Mouse (Mus musculus): ENCODE data around the gene Samd9l.
A peak's percentile ranks its signal among the peaks of the same experiment; 100 is the strongest.
"Not testable (repeated sequence)": the region's sequence is repeated elsewhere in the genome, so short reads cannot be mapped to it uniquely, and the experiment has no call there.

The Samd9l gene

DNA sequence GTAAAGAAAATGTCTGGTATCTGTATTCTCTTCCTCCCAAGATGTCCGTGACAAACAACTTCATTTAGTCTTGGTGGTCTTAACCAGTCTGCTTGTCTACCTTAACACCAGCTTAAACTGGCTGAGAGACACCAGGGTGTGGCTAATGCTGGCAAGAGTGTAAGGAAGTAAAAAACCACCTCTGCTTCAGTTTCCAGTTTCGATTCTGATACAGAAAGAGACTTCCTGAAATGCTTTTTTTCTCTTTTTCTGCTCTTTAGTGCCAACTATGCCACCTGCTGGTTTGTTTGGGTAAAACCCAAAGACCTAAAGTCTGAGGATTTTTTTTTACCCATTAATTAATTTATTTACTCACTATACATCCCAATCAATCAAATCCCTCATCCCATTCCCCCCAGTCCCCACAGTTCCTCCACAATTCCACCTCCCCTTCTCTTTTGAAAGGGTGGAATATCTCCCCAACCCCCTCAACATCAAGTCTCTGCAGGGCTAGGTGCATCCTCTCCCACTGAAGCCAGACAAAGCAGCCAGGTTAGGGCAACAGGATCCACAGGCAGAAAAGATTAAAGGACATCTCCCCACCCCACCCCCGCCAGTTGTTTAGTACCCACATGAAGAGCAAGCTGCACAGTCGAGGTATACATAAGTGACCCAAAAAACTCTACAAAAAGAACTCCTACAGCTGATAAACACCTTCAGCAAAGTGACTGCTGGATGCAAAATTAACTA is at the start of gene Samd9l:
TSS of gene Samd9l (minus strand) at position 233 of the 729 bp plus-strand sequence.
- peak; percentile 65 to 71 for DNase-seq (ENCODE audit: low spot score in 2 of 2)

DNA sequence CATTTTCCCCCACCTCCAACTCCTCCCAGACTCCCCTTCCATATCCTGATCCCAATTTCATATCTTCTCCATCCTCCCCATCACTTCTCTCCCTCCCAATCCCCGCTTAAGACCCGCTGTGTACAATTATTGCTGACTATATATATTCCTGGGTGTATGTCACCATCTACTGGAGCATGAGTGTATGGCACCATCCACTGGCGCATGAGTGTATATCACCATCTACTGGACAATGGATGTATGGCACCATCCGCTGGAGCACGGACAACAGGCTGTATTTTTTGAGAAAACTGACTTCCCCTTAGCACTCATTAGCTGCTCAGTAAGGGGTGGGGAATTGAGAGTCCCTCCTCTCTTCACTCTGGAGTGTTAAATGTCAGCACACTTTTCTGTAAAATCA is 48.0 kb upstream of the Samd9l start:
- peak; percentile 45 to 58 for DNase-seq (ENCODE audit: low spot score in 2 of 2)

DNA sequence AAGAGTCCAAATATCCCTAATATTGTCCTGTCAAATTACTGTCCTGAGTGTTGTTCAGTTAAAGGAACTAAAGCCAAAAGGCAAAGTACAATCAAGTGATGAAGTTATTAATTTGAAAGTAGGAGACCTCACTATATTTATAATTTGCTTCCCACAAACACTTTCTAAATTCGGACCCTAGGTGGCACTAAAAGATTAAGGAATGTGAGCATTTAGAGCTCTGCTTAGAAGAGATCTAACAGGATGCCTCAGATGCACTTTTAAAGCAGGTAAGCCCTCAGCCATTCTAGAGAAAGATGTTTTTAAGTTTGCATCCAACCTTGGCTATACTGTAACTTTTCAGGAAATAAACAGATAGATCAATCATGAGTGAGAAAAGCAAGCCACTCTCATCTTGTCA is 44.5 kb upstream of the Samd9l start:
- DNase-seq (ENCODE audit: low spot score in 2 of 2) = no peak

DNA sequence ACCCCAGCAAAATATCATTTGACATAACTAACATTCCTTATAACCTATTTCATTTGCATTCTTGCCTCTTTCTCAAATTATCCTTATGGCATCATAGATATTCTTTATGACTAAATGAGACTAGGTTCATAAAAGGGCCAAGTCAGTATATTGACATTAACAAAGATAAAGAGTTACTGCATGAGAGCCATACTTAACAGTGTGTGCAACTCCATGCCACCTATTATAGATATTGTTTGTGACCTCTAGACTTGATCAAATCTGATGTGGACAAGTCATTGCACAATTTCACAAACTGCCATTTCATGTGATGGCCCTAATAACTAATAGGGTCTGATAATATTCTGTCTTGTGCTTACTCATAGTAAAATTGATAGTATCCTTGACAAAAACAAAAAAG is 36.7 kb upstream of the Samd9l start:
- DNase-seq (ENCODE audit: low spot score in 2 of 2) = no peak

DNA sequence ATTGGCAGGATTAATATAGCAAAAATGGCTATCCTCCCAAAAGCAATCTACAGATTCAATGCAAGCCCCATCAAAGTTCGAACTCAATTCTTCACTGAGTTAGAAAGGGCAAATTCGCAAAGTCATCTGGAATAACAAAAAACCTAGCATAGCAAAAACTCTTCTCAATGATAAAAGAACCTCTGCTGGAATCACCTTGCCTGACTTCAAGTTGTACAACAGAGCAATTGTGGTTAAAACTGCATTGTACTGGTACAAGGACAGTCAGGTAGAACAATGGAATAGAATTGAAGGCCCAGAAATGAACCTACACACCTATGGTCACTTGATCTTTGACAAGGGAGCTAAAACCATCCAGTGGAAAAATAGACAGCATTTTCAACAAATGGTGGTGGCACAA is 31.6 kb upstream of the Samd9l start:
- not testable (repeated sequence) for DNase-seq (ENCODE audit: low spot score in 2 of 2)

DNA sequence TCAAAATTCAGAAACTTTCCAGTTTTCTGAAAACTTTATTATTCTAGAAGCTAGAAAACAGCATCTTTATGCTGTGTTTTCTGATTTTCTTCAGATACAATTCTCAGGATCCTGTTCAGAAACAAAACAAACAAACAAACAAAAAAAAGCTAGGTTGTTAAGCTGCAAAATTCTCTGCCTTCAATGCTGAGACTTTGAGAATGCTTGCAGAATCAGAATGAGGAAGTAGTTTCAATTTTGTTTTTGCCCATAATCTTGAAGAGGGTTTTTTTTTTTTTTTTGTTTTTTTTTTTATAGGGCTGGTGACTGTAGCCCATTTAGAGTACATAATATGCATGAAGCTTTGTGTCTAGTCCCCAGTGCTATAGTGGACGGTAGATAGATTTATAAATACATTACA is 27.7 kb upstream of the Samd9l start:
- DNase-seq (ENCODE audit: low spot score in 2 of 2) = no peak

DNA sequence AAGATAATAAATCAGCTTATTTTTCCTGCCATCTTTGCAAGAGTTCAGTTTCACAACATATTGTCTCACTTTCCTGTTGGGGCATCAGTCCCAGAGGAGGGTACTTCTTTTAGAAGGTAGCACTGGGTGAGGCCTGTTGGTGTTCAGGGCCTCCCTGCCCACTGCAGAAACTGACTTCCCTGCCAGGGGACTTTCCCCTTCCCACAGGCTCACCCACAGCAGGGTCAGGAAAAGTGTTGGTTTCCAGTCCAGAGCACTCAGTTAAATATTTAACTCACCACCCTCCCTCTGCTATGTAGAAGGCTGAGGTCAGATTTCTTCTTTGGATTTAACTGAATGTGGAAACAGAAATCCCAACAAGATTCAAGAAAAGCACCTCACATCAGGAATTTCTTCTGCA is 26.0 kb upstream of the Samd9l start:
- not testable (repeated sequence) for DNase-seq (ENCODE audit: low spot score in 2 of 2)

DNA sequence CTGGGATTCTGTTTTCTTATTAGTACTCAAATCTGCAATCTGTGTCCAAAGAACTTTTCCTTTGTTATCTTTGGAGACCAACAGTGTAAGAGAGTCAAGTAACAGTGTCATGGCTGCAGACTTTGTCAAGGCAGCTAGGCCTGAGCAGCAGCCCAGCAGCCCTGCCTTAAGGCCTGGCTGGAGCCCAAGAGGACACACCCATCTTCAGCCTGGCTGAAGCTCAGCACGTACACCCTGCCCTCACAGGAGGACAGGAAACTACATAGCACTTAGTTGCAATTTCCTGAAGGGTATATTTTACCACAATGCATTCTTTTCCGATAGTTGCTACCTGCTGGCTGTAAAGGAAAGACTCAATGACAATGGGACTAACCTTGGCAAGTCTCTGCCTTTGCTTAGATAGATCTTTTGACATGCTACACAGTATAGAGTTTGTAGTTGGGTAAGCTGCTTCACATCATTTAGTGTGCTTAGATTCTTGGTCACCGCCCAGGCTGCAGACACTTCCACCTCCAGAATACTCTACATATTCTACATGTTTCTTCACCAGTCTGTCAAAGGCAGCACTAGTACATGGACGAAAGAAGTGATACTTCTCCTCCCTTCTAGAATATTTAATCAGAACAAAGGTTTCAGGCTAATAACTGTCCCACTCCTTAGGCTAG is 25.4 kb upstream of the Samd9l start:
- peak in 1 of 2 experiments; percentile 51 for DNase-seq (ENCODE audit: low spot score in 2 of 2)

DNA sequence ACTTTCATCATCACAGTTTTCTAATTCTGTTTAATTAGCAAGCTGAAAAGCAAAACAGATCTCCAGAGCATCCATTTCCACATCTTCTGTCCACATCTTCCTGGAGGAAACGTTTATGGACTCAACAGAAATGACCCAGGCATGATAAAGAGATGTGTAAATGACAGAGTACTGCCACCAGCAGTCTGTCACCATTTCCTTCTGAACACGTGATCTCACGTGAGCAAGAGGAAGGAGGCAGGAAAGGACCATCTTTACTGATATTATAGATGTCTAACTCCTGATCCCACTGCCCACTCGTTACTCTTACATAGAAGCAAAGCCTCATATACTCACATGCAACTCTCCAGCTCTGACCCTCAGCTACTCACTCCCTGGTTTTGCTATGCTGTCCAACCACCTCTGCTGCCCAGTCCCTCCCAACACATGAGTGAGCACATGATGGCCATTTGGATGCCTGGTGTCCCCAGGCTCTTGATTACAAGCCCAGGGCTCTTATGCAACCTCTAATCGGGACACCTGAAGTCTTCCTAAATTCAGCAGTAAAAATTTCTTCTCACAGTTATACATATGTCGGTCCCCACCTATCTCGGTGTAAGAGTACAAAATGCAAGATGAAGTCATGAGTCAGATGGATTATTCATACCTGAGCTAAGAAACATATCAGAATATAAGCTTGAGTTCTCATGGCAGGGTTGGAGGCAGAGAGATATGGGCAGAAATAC is 2.0 kb downstream of the Samd9l start:
- DNase-seq (ENCODE audit: low spot score in 2 of 2) = not testable (repeated sequence)

DNA sequence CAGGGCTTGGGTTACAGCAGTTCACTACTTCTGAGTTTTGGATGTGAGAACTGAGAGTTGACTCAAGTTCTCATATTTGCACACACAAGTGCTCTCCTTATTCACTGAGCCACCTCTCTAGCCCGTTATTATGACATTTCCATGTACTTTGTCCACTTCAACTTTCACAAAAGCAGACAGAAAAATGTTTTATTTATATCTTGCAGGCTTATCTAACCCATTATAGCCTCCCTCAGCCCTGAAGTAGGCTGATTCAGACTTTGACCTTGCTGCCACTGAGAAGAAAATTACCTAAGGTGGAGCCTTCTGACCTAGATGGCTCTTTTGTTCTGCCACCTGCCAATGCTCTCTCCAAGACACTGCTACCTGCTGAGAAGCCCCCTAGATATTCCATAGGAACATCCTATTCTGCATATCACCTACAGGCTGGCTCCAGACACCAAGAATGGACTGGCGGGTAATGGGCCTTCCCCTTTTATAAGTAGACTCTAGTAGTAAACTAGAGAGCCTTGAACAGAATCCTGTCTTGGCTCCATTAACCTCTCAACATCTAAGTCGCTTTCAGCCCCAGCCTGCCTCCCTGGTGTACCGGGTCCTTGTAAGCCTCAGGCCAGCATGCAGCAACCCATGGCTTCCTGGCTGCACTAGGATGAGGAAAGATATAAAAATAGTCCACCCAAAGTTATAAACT is 3.3 kb downstream of the Samd9l start:
- DNase-seq (ENCODE audit: low spot score in 2 of 2) = not testable (repeated sequence)

DNA sequence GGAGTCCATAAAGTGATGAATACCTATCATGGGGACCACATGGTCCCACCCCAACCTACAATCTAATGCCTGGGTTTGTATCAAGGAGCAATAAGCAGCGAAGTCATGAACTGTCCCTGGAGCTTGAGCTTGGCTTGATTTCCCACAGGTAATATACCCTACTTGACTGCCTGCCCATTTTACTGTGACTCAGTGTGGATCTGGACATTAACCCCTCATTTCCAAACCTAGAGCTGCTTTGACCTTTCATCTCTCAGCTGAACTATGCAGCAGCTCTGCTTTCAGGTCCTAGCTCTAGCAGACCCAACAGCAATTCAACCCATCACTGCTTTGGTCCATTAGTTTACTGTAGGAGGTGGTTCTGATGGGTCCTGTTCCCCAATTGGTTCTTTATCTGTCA is 9.4 kb downstream of the Samd9l start:
- no peak for DNase-seq (ENCODE audit: low spot score in 2 of 2)

DNA sequence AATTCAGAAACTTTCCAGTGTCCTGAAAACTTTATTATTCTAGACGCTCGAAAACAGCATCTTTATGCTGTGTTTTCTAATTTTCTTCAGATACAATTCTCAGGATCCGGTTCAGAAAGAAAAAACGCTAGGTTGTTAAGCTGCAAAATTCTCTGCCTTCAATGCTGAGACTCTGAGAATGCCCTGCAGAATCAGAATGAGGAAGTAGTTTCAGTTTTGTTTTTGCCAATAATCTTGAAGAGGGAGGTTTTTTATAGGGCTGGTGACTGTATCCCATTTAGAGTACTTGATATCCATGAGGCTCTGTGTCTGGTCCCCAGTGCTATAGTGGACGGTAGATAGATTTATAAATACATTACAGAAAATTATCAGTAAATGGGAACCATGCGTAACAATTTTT is 12.8 kb downstream of the Samd9l start:
- no peak for DNase-seq (ENCODE audit: low spot score in 2 of 2)

DNA sequence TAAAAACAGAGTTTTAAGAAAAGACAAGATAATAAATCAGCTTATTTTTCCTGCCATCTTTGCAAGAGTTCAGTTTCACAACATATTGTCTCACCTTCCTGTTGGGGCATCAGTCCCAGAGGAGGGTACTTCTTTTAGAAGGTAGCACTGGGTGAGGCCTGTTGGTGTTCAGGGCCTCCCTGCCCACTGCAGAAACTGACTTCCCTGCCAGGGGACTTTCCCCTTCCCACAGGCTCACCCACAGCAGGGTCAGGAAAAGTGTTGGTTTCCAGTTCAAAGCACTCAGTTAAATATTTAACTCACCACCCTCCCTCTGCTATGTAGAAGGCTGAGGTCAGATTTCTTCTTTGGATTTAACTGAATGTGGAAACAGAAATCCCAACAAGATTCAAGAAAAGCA is 14.6 kb downstream of the Samd9l start:
- DNase-seq (ENCODE audit: low spot score in 2 of 2) = not testable (repeated sequence)

DNA sequence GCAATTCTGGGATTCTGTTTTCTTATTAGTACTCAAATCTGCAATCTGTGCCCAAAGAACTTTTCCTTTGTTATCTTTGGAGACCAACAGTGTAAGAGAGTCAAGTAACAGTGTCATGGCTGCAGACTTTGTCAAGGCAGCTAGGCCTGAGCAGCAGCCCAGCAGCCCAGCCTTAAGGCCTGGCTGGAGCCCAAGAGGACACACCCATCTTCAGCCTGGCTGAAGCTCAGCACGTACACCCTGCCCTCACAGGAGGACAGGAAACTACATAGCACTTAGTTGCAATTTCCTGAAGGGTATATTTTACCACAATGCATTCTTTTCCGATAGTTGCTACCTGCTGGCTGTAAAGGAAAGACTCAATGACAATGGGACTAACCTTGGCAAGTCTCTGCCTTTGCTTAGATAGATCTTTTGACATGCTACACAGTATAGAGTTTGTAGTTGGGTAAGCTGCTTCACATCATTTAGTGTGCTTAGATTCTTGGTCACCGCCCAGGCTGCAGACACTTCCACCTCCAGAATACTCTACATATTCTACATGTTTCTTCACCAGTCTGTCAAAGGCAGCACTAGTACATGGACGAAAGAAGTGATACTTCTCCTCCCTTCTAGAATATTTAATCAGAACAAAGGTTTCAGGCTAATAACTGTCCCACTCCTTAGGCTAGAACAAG is 15.1 kb downstream of the Samd9l start:
- DNase-seq (ENCODE audit: low spot score in 2 of 2) = not testable (repeated sequence)

DNA sequence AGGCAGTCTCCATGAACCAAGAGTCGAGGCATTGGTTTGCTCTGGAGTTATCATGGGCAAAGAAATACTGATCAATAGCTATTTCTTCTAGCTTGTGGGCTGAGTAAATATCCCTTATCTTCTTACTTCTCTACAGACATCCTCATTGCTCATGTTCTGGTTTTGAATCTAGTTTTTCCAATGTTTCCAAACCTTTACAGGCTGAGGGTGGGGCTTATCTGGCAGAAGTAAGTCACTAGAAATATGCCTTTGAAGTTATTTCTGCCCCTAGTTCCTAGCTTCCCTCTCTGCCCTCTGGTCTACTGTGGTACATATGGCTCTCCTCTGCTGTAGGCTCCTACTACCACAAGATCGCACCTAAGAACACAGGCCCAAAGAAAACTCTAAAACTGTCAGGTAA is 20.2 kb downstream of the Samd9l start:
- no peak for DNase-seq (ENCODE audit: low spot score in 2 of 2)

DNA sequence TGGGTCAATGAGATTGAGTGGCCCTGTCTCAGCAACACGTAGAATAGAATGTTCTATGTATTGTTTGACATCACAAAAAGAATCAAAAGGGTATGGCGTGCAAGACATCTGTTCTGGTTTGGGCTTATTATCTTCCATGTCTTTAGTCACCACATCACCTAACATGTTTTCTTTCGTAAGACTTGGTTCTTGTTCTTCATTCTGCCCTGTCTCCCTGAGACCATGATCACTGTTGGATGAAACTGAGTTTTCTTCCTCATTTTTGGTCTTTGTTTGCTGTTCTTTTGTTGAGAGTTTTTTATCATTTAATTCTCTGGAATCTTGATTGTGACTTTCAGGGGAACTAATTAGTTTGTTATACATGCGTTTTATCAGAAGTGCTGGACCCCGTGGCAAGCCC is 22.7 kb downstream of the Samd9l start:
- no peak for DNase-seq (ENCODE audit: low spot score in 2 of 2)

DNA sequence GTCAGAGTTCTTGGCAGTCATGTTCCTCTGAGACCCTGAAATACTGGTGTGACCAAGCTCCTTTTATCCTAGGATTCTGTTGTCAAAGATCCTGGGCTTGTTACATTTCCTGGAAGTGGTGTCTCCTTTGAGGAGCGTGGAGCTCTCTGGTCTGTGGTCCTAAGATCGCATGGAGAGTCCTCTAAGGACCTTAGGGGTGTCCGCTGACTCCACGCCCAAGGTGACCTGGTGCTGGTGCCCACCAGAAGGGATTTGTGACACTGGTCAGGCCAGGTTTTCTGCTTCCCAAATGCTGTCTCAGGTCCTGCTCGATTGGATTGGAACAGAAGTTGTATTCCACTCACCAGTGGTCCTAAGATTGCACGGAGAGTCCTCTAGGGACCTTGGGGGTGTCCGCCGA is 29.8 kb downstream of the Samd9l start:
- no peak for DNase-seq (ENCODE audit: low spot score in 2 of 2)

DNA sequence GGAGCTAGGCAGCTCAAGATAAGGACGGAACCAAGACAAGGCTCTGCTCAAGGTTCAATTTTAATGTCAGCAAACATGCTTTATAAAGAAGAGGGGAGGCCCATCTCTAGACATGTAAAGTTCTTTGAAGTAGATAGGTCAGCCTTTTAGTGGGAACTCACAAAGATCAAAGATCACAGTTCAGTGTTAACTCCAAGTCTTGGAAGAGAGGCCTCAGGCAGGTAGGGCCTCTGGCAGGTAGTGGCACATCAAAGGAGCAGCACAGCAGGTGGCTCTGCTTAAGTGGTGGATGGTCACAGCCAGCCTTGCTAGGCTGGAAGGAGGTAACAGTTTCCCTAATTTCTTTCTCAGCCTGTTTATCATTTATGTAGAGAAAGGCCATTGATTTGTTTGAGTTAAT is 33.8 kb downstream of the Samd9l start:
- DNase-seq (ENCODE audit: low spot score in 2 of 2) = not testable (repeated sequence)

DNA sequence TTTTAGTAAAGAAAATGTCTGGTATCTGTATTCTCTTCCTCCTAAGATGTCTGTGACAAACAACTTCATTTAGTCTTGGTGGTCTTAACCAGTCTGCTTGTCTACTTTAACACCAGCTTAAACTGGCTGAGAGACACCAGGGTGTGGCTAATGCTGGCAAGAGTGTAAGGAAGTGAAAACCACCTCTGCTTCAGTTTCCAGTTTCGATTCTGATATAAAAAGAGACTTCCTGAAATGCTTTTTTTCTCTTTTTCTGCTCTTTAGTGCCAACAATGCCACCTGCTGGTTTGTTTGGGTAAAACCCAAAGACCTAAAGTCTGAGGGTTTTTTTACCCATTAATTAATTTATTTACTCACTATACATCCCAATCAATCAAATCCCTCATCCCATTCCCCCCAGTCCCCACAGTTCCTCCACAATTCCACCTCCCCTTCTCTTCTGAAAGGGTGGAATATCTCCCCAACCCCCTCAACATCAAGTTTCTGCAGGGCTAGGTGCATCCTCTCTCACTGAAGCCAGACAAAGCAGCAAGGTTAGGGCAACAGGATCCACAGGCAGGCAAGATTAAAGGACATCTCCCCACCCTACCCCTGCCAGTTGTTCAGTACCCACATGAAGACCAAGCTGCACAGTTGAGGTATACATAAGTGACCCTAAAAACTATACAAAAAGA is 53.3 kb downstream of the Samd9l start:
- peak; percentile 28 for DNase-seq (ENCODE audit: low spot score in 2 of 2)

DNA sequence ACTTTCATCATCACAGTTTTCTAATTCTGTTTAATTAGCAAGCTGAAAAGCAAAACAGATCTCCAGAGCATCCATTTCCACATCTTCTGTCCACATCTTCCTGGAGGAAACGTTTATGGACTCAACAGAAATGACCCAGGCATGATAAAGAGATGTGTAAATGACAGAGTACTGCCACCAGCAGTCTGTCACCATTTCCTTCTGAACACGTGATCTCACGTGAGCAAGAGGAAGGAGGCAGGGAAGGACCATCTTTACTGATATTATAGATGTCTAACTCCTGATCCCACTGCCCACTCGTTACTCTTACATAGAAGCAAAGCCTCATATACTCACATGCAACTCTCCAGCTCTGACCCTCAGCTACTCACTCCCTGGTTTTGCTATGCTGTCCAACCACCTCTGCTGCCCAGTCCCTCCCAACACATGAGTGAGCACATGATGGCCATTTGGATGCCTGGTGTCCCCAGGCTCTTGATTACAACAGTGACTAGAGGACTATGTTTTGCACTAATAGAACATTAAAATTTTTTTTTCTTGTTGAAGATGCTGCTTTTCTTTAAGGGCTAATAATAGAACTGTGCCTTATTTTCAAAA is 54.2 kb downstream of the Samd9l start:
- DNase-seq (ENCODE audit: low spot score in 2 of 2) = not testable (repeated sequence)

Measured in urinary bladder, postnatal 36 days (tissue).